Mouse (Mus musculus): ENCODE results near the gene Fubp1.
A peak's percentile ranks its signal among the peaks of the same experiment; 100 is the strongest.

The Fubp1 gene

DNA sequence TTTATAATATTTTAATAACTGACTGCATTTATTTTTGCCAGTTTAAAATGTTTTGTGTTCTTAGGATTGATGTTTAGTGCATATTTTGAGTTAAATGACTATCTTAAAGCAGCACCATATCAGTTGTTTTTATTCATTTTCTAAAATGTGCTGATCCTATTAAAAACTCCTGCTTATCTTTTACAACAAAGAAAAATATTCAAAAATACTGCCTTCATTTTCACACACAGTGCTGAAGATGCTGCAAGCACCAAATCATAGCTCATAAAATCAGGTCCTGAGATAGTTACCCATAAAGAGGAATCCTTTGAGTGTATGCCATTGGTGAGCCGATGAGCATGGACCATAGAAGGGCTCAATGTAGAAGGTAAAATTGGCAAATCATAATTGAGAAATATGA is 25.0 kb downstream of the Fubp1 start:
- no peak for DNase-seq (ENCODE audit: low spot score in 2 of 2)

DNA sequence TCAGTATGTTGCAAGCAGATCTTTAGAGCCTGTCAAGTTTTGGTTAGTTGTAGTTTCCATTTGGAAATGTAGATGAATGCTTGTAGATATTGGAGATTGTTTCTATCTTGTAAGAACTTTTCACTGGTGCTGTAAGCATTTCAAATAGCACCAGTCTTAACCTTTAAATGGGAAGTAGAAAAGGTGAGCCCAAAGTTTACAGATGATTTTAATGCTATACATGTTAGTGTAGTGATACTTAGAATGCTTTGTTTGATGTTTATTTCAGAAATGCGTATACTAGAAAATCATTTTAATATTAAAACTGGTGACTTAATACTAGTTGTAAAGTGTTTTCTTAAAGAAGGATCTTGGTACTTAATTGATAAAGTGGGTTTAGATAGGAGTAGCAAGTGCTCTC is 25.6 kb downstream of the Fubp1 start:
- no peak for DNase-seq (ENCODE audit: low spot score in 2 of 2)

DNA sequence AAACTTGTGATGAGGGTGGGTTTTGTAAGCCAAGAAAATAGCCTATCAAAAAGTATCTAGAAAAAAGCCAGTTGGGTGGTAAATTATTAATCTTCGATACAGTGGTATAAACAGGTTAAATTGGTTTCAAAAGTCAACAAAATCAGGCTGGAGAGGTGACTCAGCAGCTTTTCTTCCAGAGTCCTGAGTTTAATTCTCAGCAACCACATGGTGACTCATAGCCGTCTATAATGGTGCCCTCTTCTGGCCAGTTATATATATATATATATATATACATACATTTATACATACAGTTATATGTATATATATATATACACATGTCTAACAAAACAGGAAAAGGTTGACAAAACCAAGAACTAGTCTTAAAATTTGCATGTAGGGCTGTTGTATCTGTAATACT is 28.6 kb downstream of the Fubp1 start:
- no peak for DNase-seq (ENCODE audit: low spot score in 2 of 2)

DNA sequence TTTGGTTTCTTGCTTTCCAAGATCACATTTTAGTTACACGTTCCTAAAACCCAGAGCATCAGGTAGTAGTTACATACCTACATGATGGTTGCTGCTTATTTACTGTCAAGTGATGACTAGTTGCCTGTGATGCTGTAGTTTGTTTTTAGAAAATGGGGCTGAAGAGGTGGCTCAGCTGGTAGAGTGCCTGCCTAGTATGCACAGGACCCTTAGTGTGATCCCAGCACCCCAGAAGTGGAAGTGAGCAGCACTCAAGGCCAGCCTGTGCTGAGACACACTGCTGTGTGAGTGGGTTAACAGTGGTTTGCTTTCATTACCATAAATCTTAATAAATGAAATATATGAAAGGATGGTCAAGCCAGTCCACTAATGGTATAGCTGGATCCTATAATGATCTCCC is 29.4 kb downstream of the Fubp1 start:
- no peak for DNase-seq (ENCODE audit: low spot score in 2 of 2)

DNA sequence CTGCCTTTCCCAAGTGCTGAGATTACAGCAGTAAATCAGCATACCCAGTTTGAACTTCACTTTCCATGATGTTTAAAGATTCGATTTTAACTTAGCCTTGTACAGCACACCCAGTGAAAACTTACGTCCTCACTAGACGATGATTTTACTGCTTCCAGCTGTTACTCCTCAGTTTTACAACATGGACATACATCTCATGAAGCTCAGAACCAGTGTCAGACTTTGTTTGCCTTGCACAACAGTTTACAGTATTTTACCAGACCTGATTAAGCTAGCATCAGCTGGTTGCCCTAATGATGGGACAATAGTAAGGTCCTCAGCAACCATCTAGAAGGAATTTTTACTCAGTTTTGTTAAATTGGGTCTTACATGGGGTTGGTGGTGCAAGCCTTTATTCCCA is 30.9 kb downstream of the Fubp1 start:
- no peak for DNase-seq (ENCODE audit: low spot score in 2 of 2)

DNA sequence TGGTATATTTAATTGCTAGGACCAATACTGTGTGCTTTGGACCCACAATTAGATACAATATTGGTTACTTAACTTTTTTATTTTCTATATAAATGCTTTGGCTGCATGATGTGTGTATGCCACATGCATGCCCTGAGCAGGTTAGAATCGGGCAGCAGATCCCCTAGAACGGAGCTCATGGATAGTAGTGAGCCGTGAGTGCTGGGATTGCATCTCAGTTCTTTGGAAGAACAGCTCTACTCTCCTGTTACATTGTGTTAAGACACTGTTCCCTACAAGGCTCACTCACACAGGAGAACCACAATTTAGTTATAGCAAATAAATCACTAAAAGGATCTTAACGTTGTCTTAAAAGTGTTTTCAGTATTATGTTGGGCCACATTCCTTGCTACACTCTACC is 33.1 kb downstream of the Fubp1 start:
- no peak for DNase-seq (ENCODE audit: low spot score in 2 of 2)

DNA sequence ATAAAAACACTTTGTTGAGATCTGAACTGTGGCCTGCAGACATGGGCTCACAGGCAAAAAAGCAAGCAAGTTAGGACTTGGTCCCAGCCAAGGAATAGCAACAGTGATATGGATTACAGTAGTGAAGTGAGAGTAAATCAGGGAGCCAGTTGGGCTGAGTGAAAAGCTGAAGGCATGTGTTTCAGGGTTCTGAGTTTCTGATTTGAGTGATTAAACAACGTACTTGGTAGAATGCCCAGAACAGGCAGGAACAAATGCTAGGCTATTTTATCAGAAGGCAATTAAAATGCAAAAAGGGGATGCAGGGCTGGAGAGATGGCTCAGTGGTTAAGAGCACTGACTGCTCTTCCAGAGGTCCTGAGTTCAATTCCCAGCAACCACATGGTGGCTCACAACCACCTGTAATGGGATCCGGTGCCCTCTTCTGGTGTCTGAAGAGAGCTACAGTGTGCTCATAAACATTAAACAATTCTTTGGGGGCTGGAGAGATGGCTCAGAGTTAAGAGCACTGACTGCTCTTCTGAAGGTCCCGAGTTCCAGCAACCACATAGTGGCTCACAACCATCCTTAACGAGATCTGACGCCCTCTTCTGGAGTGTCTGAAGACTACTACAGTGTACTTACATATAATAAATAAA is 35.2 kb downstream of the Fubp1 start:
- DNase-seq (ENCODE audit: low spot score in 2 of 2) = no peak

DNA sequence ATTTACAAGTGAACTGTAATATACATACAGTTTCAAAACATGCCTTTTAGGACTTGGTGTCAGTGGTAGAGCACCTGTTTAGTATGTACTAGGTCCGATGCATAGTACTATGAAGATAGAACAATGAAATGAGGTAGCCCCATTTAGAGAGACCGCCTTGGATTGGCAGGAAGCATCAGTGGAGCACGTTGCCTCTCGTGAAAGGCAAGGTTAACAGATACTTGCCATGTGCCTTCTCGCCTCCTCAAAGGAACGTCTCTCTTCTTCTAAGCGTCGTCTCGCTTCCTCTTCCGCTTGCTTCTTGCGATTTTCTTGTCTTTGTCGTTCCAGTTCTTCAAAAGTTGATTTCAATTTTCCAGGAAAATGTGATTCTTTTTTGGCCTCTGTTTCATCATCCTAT is 37.5 kb downstream of the Fubp1 start:
- no peak for DNase-seq (ENCODE audit: low spot score in 2 of 2)

DNA sequence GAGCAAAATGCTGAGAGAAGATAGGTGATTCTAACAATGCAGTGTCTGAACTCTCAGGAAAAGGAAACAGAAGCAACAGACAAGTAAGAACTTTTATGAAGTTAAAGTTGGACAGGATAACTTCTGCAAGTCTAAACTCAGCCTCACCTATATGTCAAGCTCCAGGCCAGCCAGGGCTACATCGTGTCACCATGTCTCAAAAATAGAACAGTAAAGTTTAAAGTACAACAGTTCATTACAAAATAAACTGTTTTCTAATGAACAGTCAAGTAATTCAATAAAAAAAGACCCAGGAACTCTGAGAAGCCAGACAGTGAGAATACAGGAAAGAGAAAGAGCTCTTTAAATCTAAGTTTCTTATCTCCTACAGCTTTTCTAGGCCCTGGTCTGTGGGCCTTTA is 40.3 kb downstream of the Fubp1 start:
- DNase-seq (ENCODE audit: low spot score in 2 of 2) = no peak

DNA sequence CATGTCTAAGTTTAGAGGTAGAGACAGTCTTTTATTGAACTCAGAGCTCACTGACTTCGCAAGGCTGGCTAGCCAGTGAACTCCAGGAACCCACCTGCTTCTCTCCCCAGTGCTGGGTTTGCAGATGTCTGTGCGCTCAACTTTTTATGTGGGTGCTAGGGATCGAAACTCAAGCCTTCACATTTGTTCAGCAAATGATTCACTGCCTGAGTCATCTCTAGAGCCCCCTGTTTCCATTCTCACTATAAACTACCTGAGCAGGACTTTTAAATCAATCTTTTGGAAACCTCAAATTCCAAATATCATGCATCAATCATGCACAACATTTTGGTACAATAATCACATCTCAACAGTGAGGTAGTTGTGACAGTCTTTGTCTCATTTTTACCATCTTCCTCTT is 47.3 kb downstream of the Fubp1 start:
- DNase-seq (ENCODE audit: low spot score in 2 of 2) = no peak

DNA sequence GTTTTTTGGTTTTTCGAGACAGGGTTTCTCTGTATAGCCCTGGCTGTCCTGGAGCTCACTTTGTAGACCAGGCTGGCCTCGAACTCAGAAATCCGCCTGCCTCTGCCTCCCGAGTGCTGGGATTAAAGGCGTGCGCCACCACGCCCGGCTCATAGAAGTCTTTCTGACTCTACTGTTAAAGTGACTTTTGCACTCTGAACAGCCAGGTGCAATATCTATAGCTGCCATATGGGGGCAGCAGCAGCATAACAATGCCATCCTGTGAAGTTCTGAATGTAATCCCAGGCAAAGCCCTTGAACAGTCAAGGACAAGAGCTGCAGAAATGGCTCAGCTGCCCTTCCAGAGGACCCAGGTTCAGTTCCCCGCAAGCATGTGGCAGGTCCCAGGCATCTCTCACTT is 49.2 kb downstream of the Fubp1 start:
- DNase-seq (ENCODE audit: low spot score in 2 of 2) = peak; percentile 69 to 71

DNA sequence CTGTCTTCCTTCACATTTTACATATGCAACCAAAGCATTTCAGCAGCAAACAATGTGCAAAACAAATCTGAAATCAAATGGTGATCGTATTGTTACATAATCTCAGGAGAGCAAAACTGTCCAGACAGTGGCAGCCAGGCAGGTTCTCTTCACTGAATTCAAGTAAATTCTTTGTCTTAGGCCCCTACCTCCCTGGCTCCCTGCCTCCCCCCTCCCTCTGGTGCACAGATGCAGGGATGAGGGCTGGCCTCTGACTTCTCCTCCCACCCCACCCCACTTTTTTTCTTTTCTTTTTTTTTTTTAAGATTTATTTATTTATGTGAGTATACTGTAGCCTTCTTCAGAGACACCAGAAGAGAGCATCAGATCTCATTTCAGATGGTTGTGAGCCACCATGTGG is 50.1 kb downstream of the Fubp1 start:
- DNase-seq (ENCODE audit: low spot score in 2 of 2) = no peak

DNA sequence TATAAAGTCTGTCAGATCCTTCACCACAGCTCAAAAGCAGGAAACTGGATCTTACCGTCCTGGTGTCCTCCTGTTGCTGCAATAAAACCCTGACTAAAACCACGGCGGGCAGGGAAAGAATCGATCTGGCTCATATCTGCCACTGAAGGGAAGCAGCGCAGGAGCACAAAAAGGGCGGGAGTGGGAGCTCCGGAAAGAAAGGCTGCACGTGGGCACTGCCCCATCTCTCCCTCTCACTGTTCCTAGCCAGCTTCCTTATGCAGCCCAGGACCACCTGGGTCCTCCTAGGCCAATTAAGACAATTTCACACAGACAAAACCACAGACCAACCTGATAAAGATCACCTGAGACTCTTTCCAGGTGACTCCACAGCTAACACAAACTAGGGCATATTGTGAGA is 51.2 kb downstream of the Fubp1 start:
- no peak for DNase-seq (ENCODE audit: low spot score in 2 of 2)

DNA sequence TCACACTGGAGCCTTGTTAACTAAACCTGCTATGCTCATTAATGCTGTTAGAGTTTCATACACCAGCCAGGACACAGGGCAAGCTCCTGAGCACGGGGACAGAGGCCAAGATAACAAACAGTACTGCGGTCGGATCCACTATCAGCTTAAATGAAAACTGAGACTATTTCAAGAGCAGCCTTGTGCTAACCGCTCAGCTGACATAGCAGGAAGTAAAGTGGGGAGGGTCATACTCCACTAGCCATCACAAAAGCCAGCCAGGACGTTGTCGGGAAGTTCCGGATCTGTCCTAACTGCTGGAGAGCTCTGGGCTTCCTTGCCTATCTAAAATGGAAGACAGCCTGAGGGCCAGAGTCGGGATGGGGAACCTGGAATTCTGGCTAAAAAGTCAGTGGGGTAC is 51.7 kb downstream of the Fubp1 start:
- no peak for DNase-seq (ENCODE audit: low spot score in 2 of 2)

DNA sequence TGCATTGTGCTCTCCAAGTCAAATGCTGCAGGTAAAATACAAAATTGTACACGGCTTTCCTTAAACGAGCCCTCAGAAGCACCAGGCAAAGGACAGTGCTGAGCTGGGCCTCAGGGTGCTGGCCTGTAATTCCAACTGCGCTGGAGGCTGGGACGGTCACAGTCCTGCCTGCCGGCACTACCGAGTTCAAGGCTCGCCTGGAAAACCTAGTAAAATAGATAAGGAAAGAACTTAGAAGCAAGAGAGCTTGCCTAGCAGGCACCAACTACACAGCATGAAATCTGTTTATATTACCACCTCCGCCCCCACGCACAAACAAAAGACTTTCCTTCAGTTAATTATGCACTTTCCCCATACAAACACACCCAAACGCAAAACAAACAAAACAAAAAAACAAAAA is 54.2 kb downstream of the Fubp1 start:
- DNase-seq (ENCODE audit: low spot score in 2 of 2) = no peak

DNA sequence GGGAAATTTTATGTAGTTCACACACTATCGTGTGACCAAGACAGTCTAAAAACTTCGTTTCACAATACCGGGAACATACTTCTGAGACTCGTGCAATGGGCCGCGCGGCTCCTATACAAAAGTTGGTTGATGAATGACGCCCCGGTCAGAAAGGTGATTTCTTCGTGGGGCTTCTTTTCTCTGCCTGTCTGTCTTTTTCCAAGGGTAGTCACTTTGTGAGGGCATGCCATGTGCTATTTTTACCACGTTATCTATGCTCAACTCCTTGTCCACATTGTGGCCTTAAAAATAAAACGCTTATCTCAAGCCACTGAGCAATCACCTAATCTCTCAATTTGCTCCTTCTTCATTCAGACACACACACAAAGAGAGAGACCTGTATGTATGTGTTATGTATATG is 54.6 kb downstream of the Fubp1 start:
- no peak for DNase-seq (ENCODE audit: low spot score in 2 of 2)

DNA sequence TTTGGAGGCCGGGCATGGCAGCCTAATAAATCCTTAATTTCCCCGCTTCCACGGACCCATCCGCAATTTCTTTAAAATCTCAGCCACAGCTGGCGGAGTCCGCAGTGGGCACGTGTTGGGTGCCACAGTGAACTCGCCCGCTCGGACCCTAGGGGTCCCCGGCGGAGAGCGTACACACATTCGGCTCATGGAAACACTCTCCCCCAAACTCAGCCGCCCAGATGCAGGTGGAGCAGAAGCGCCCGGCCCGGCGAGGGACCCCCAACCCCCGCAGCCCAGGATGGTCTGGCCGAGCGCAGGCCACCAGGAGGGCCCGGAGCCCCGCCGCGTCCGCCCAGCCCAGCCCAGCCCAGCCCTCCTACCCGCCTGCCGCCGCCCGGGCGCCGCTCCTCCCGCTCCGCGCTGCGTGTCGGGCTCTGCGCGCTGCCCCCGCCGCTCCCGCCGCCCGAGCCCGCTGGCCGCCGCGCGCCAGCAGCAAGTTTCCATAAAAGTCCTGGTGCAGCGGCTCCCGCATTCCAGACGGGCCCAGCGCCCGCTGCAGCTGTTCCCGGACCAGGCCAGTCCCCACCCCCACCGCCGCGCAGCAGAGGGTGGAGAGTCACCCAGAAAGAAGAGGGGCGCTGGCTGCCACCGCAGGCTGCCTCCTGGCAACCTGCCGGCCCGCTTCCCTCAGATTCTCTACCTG is 55.3 kb downstream of the Fubp1 start:
- DNase-seq (ENCODE audit: low spot score in 2 of 2) = peak; percentile 37 to 72

DNA sequence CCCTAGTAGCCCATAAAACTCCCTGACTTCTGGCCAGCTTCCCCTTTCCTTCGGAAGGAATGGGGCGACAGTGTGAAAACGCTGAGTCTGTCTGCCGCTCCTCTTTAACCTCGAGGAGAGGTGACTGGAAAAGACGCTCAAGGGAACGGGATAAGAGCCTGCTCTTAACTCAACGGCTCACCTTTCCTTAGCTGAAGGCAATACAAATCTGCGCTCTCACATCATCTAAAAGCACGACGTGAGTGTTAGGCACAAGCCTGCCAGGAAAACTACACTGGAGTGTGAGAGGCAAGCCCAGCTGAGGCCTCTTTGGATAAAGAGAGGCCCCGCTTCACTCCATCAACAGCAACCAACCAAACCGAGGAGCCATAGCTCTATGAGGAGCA is 55.8 kb downstream of the Fubp1 start, which contains the start of gene Nexn:
Gene Nexn (minus strand): TSS at position 315 of the 386 bp plus-strand sequence.
- no peak for DNase-seq (ENCODE audit: low spot score in 2 of 2)

DNA sequence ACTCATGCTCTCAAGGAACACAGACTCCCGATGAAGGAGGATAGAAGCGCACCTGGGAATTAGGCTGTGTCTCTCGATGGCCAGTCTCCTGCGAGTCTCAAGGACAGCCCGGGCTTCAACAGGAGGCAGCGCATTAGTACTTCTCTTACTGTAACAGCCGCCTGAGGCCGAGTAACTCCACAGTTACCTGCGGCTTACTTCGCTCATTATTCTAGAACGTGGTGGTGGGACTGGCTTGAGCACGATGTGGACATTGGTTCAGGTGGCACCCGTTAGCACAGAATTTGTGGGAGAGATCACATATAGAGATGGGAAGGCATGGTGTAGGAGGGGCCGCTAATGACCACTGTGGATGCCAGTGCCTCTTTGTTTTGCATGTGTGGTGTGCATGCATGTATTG is 57.9 kb downstream of the Fubp1 start:
- no peak for DNase-seq (ENCODE audit: low spot score in 2 of 2)

DNA sequence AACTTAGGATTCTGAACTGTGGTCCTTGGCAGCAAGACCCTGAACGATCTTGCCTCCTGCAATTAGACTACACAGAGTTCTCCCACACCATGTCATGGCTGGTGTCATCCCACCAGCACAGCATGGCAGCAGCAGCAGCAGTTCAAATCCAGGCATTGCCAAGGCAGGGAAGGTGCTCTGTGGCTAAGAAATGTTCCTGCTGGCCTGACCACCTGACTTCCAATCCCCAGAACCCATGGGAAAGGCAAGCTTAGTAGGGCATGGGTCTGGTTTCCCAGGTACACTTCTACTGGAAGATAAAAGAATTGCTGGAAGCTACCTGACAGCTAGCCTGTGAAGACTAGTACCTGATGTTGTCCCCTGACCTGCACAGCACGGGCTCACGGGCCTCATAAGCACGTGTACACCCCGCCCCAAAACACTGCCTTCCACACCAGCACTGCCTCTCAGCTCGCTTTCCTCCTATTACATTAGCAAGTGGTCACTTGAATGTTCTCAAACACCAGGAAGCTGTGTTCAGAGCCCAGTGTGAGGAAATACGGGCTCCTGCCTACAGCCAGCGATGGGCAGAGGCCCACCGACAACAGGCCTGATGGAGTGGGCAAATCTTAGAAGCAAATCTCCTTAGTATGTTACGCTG is 61.0 kb downstream of the Fubp1 start:
- no peak for DNase-seq (ENCODE audit: low spot score in 2 of 2)

DNA sequence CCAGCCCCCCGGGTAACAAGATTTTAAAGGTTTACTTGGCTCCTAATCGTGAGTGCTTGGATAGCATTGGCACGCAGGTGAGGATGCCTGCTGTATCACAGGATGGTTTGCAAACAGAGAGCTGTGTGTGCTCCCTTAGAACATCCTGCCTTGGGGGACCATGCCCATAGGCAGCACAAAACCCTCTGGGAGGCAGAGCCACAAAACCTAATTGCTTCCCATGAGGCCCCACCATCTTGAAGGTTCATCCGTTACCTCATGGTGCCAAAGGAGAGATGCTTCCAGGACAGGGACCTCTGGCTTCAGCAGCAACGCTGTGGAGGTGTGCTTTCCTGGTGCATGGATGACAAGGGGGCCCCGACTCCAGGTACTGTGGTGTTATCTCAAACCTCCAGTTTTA is 61.7 kb downstream of the Fubp1 start:
- no peak for DNase-seq (ENCODE audit: low spot score in 2 of 2)

DNA sequence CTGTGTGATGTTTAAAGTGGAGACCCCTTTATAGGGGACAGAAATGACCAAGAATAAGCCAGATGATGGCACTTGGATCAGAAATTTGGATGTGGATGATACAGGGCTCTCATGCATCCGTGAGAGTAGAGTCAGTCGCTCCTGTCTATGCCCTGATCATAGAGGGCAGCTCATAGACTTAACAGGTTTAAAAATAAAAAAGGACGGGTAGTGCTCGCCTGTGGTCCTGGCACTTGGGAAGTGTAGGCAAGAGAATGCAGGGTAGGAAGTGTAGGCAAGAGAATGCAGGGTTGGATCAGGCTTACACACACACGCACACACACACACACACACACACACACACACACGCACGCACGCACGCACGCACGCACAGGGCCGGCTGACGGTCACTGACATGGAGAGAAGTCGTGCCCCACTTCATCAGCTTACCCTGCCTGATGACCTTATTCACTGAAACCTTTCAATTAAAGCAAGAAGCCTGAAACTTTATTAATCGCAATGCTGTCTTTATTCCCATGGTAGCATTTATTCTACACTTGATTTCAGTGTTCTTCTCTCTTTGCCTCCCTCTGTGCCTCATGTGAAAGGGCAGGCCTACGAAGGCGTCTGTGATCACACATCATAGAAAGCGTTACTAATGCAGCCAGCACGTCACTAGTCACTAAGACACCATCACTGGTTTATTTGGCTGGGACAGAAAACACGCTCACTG is 62.9 kb downstream of the Fubp1 start:
- DNase-seq (ENCODE audit: low spot score in 2 of 2) = no peak

DNA sequence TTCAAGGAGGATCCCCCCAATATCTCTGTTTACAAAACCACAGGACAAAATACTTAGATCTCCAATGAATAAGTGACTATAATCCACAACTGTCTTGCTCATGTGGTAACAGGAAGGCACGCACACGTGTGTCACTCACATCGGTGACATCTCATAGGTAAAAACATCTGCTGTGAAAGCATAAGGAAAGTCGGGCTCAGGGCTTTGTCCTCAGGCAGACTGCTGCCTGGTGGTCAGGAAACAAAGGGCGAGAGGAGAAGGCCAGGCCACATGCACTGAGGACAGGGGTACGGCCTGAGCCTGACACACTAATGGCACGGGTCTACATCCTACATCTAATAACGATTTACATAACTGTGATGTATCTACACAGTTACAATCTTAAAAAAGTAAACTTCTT is 64.8 kb downstream of the Fubp1 start:
- no peak for DNase-seq (ENCODE audit: low spot score in 2 of 2)
